Comparison of ENCODE assay signal across 10 mouse cellular contexts in genomic region chr13:59587201-59587600, GRCm38 (mm10). TPM values are rescaled to one million over a fixed set of nuclear protein-coding genes. Genes with fewer than 3 reads are reported as not detected.
DNase-seq lines count a peak whose midpoint lies in the region; ATAC-seq and TF ChIP-seq lines count a peak whose summit lies in the region.
"Had no signal": no experiment of that assay in that cellular context is flagged by ENCODE, and none has a peak within 500 bp of the region (broad histone marks: within the 10 kb centered on the region; RNA-seq: fewer than 3 reads in every experiment).

No protein-coding gene starts in this region.

- no peak for TF ChIP-seq RAD21 in CH12.LX (IDR thresholded peaks at IDR 0.05; ENCODE audit: low read depth, low read length)

- in situ Hi-C loops in CH12.LX (cut with MboI; ENCODE audit: low pct_ligation_motif_present, low pct_unique_long_range_greater_than_20kb, low sequenced_read_pairs): no loop called here

- no peak for TF ChIP-seq POLR2A in CH12.LX (IDR thresholded peaks at IDR 0.05; ENCODE audit: low read depth, low read length)

- WGBS in hindbrain, embryonic 12.5 days: 95% methylated on average over 2 of the region's 2 CpGs
- WGBS in hindbrain, embryonic 10.5 days: 92% methylated on average over 2 of the region's 2 CpGs
- 95% methylated on average over 2 of the region's 2 CpGs for WGBS in forebrain, embryonic 13.5 days
- 96% methylated on average over 2 of the region's 2 CpGs for WGBS in midbrain, embryonic 14.5 days

- H3K9me3 ChIP-seq in hindbrain, embryonic 12.5 days (replicated peaks): no peaks in the 10 kb centered on the region
- H3K9me3 ChIP-seq in hindbrain, embryonic 10.5 days: no peaks in the 10 kb centered on the region
- H3K9me3 ChIP-seq in CH12.LX (replicated peaks; ENCODE audit: low read length): no peaks in the 10 kb centered on the region
- no peaks in the 10 kb centered on the region for H3K9me3 ChIP-seq in forebrain, embryonic 13.5 days (replicated peaks)
- H3K9me3 ChIP-seq in midbrain, embryonic 14.5 days (ENCODE audit: control insufficient read depth, low read length): no peaks in the 10 kb centered on the region
- H3K9me3 ChIP-seq: limb, embryonic 15.5 days had no signal

- no peak overlapping the region for H3K9ac ChIP-seq in hindbrain, embryonic 12.5 days
- no peak overlapping the region for H3K9ac ChIP-seq in CH12.LX (ENCODE audit: insufficient read depth, low read depth)
- H3K9ac ChIP-seq in forebrain, embryonic 13.5 days: peak overlapping the region; percentile 32
- H3K9ac ChIP-seq in midbrain, embryonic 14.5 days (replicated peaks; ENCODE audit: low read length): no peak overlapping the region; the same call in 1 of the 2 replicates
- H3K9ac ChIP-seq: limb, embryonic 15.5 days had no signal

- peaks cover 39% of the 10 kb centered on the region for H3K36me3 ChIP-seq in hindbrain, embryonic 12.5 days
- peaks cover 54% of the 10 kb centered on the region for H3K36me3 ChIP-seq in hindbrain, embryonic 10.5 days
- H3K36me3 ChIP-seq in CH12.LX (replicated peaks in 1 of 2; ENCODE audit: control insufficient read depth in 1 of 2, insufficient read depth in 1 of 2, low read length in 1 of 2): peaks cover 34 to 52% of the 10 kb centered on the region in 2 experiments
- H3K36me3 ChIP-seq in forebrain, embryonic 13.5 days (ENCODE audit: poor library complexity, severe bottlenecking): peaks cover 47% of the 10 kb centered on the region
- peaks cover 43% of the 10 kb centered on the region for H3K36me3 ChIP-seq in midbrain, embryonic 14.5 days (ENCODE audit: control insufficient read depth, insufficient read depth, low read length)

- no peak overlapping the region for H3K27ac ChIP-seq in hindbrain, embryonic 12.5 days
- H3K27ac ChIP-seq in hindbrain, embryonic 10.5 days: no peak overlapping the region
- no peak overlapping the region for H3K27ac ChIP-seq in CH12.LX (ENCODE audit: insufficient read depth, low read depth)
- H3K27ac ChIP-seq in forebrain, embryonic 13.5 days: no peak overlapping the region
- no peak overlapping the region for H3K27ac ChIP-seq in midbrain, embryonic 14.5 days (replicated peaks; ENCODE audit: low read depth, low read length)
- H3K27ac ChIP-seq: layer of hippocampus, adult 2 months; limb, embryonic 15.5 days had no signal

- no peak for TF ChIP-seq CTCF in CH12.LX (conservative IDR thresholded peaks at IDR 0.05 in 1 of 2, IDR thresholded peaks at IDR 0.05 in 1 of 2; ENCODE audit: low read depth in 2 of 2, low read length in 2 of 2)

- ATAC-seq in hindbrain, embryonic 12.5 days (ENCODE audit: low FRiP score): no peak
- ATAC-seq in forebrain, embryonic 13.5 days: no peak
- no peak for ATAC-seq in midbrain, embryonic 14.5 days (ENCODE audit: low FRiP score, low TSS enrichment)

- peak overlapping the region; percentile 73 for H3K4me2 ChIP-seq in hindbrain, embryonic 12.5 days (replicated peaks)
- H3K4me2 ChIP-seq in CH12.LX (ENCODE audit: insufficient read depth, low read depth, poor library complexity, severe bottlenecking): no peak overlapping the region
- peak overlapping the region; percentile 98; the same call in 1 of the 2 replicates for H3K4me2 ChIP-seq in forebrain, embryonic 13.5 days
- H3K4me2 ChIP-seq in midbrain, embryonic 14.5 days (ENCODE audit: low read length): peak overlapping the region; percentile 72
- H3K4me2 ChIP-seq: limb, embryonic 15.5 days had no signal

- DNase-seq in hindbrain, embryonic 10.5 days (ENCODE audit: low spot score): no peak
- no peak for DNase-seq in CH12.LX (ENCODE audit: extremely low read depth)
- no peak for DNase-seq in midbrain, embryonic 14.5 days
- DNase-seq in thymus, postnatal 10 days (ENCODE audit: low spot score in 2 of 2): no peak
- DNase-seq in urinary bladder, postnatal 14 days (ENCODE audit: low spot score): no peak
- DNase-seq: retina, postnatal 1 day had no signal

- H3K27me3 ChIP-seq in hindbrain, embryonic 12.5 days: no peaks in the 10 kb centered on the region
- no peaks in the 10 kb centered on the region for H3K27me3 ChIP-seq in hindbrain, embryonic 10.5 days (ENCODE audit: insufficient read depth, poor library complexity, severe bottlenecking)
- no peaks in the 10 kb centered on the region for H3K27me3 ChIP-seq in CH12.LX (replicated peaks)
- H3K27me3 ChIP-seq in forebrain, embryonic 13.5 days: no peaks in the 10 kb centered on the region
- no peaks in the 10 kb centered on the region for H3K27me3 ChIP-seq in midbrain, embryonic 14.5 days (ENCODE audit: control insufficient read depth, insufficient read depth, low read length)
- H3K27me3 ChIP-seq: limb, embryonic 15.5 days had no signal

- dilution Hi-C loops in CH12.LX (cut with MboI; ENCODE audit: extremely low pct_ligation_motif_present, extremely low pct_unique_long_range_greater_than_20kb, low sequenced_read_pairs): no loop called here

- no peak for TF ChIP-seq EP300 in CH12.LX (IDR thresholded peaks at IDR 0.05; ENCODE audit: low read length)

- peaks cover 25% of the 10 kb centered on the region for H3K79me2 ChIP-seq in CH12.LX (replicated peaks; ENCODE audit: control insufficient read depth, extremely low read depth, insufficient read depth, poor library complexity, severe bottlenecking)

- H3K4me1 ChIP-seq in hindbrain, embryonic 12.5 days: peaks cover 20% of the 10 kb centered on the region
- peaks cover 28% of the 10 kb centered on the region for H3K4me1 ChIP-seq in hindbrain, embryonic 10.5 days (replicated peaks)
- H3K4me1 ChIP-seq in CH12.LX (ENCODE audit: control insufficient read depth in 1 of 2, insufficient read depth in 2 of 2): peaks cover 2 to 32% of the 10 kb centered on the region in 2 experiments
- peaks cover 34% of the 10 kb centered on the region for H3K4me1 ChIP-seq in forebrain, embryonic 13.5 days
- peaks cover 21% of the 10 kb centered on the region for H3K4me1 ChIP-seq in midbrain, embryonic 14.5 days (ENCODE audit: control insufficient read depth, insufficient read depth, low read length)

- no peak overlapping the region for H3K4me3 ChIP-seq in hindbrain, embryonic 12.5 days
- no peak overlapping the region for H3K4me3 ChIP-seq in hindbrain, embryonic 10.5 days
- H3K4me3 ChIP-seq in CH12.LX (replicated peaks in 1 of 3; ENCODE audit: low read depth in 2 of 3, low read length in 2 of 3, poor library complexity in 1 of 3): no peak overlapping the region
- no peak overlapping the region for H3K4me3 ChIP-seq in forebrain, embryonic 13.5 days
- H3K4me3 ChIP-seq in midbrain, embryonic 14.5 days (replicated peaks; ENCODE audit: low read depth, low read length): peak overlapping the region; percentile 87; the same call in 1 of the 2 replicates
- H3K4me3 ChIP-seq: limb, embryonic 15.5 days had no signal

TF ChIP-seq in CH12.LX, 34 proteins besides CTCF, POLR2A, EP300 and RAD21:
- TF ChIP-seq ELF1 (IDR thresholded peaks at IDR 0.05; ENCODE audit: low read depth, low read length) (no peak), ZKSCAN1 (IDR thresholded peaks at IDR 0.05; ENCODE audit: borderline replicate concordance, low read depth, low read length) (peak; percentile 29; the same call in 1 of the 2 replicates)

RNA-seq across cellular contexts. Expression of gene Naa35, which starts 2.1 kb away (rescaled TPM):
- polyA plus RNA-seq in hindbrain, embryonic 12.5 days (2016; fragmentation: Nextera tagmentation; extraction: Ambion mirVana): 108 and 143 TPM in 2 replicates
- 104 and 105 TPM in 2 replicates for polyA plus RNA-seq in hindbrain, embryonic 10.5 days (2016; fragmentation: Nextera tagmentation; extraction: Ambion mirVana)
- total RNA-seq in CH12.LX (2012; rRNA removed) (41.2 and 46.8 TPM in 2 replicates), CH12.LX (2014; rRNA removed) (56.4 and 66.4 TPM in 2 replicates)
- polyA plus RNA-seq in CH12.LX (2012; ENCODE audit: insufficient read length, low read depth): 60.2 and 69.6 TPM in 2 replicates
- polyA plus RNA-seq in forebrain, embryonic 13.5 days (2015; fragmentation: Nextera tagmentation; extraction: Ambion mirVana): 156 and 179 TPM in 2 replicates
- 153 and 173 TPM in 2 replicates for polyA plus RNA-seq in midbrain, embryonic 14.5 days (2014; fragmentation: Nextera tagmentation; extraction: Ambion mirVana)

RNA-seq across cellular contexts. Expression of gene Agtpbp1, which starts 2.2 kb away (rescaled TPM):
- polyA plus RNA-seq in hindbrain, embryonic 12.5 days (2016; fragmentation: Nextera tagmentation; extraction: Ambion mirVana): 34.2 and 40.8 TPM in 2 replicates
- 11.3 and 12.3 TPM in 2 replicates for polyA plus RNA-seq in hindbrain, embryonic 10.5 days (2016; fragmentation: Nextera tagmentation; extraction: Ambion mirVana)
- total RNA-seq in CH12.LX (2012; rRNA removed) (15.0 and 19.5 TPM in 2 replicates), CH12.LX (2014; rRNA removed) (15.7 and 20.8 TPM in 2 replicates)
- polyA plus RNA-seq in CH12.LX (2012; ENCODE audit: insufficient read length, low read depth): 19.4 and 21.5 TPM in 2 replicates
- polyA plus RNA-seq in forebrain, embryonic 13.5 days (2015; fragmentation: Nextera tagmentation; extraction: Ambion mirVana): 30.1 and 35.7 TPM in 2 replicates
- polyA plus RNA-seq in midbrain, embryonic 14.5 days (2014; fragmentation: Nextera tagmentation; extraction: Ambion mirVana): 82.6 and 84.2 TPM in 2 replicates
